8 mouse cellular contexts compared by ENCODE assay signal in the genomic region with DNA sequence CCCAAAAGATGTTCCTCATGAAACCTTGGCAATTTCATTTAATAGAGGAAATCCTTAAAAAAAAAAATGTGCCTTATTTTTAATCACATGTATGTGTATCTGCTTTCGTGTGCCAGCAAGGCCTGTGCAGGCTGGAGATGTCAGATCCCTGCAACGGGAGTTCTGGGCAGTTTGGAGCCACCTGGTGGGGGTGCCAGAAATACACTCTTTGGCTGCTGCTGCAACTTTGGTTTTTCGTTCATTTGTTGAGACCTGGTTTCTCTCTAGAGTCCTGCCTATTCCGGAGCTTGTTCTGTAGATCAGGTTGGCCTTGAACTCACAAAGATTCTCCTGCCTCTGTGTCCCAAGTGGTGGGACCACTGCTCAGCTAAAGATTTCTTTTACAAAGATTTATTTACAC. TPM values are rescaled to one million over a fixed set of nuclear protein-coding genes. Genes with fewer than 3 reads are reported as not detected.
DNase-seq lines count a peak whose midpoint lies in the region; ATAC-seq and TF ChIP-seq lines count a peak whose summit lies in the region.

No protein-coding gene starts in this region.

- no peaks in the 10 kb centered on the region for H3K27me3 ChIP-seq in liver, adult 2 months (ENCODE audit: control insufficient read depth, insufficient read depth, low read length)
- H3K27me3 ChIP-seq in liver, embryonic 12.5 days (replicated peaks): no peaks in the 10 kb centered on the region

- 40% methylated on average over 4 of the region's 4 CpGs for WGBS in liver, adult 2 months
- 35% methylated on average over 4 of the region's 4 CpGs for whole genome bisulfite sequencing in liver, embryonic 12.5 days (ENCODE audit: insufficient replicate concordance)

- no peaks in the 10 kb centered on the region for H3K9me3 ChIP-seq in liver, embryonic 12.5 days (replicated peaks)

- TF ChIP-seq POLR2A in liver, adult 2 months (IDR thresholded peaks at IDR 0.05; ENCODE audit: extremely low read depth, insufficient read depth, low read length): no peak

- no peak overlapping the region for H3K9ac ChIP-seq in liver, adult 2 months (ENCODE audit: low read depth, low read length)
- H3K9ac ChIP-seq in liver, embryonic 12.5 days: no peak overlapping the region

- DNase-seq in adrenal gland, adult 2 months: peak; percentile 66
- no peak for DNase-seq in adrenal gland, adult 8-10 months
- DNase-seq in liver, adult 2 months (ENCODE audit: extremely low read depth, low read depth, low spot score): no peak
- peak; percentile 72 for DNase-seq in adrenal gland, postnatal 14 days
- no peak for DNase-seq in gastrocnemius, adult 18-20 months (ENCODE audit: low spot score)
- no peak for DNase-seq in urinary bladder, adult 2 months (ENCODE audit: low spot score)

- no peak overlapping the region for H3K4me2 ChIP-seq in liver, embryonic 12.5 days

- H3K27ac ChIP-seq in liver, adult 2 months (replicated peaks; ENCODE audit: insufficient read depth, low read depth, low read length): no peak overlapping the region
- H3K27ac ChIP-seq in liver, embryonic 12.5 days: no peak overlapping the region

- peak; percentile 29; the same call in 1 of the 2 replicates for TF ChIP-seq CTCF in liver, adult 2 months (IDR thresholded peaks at IDR 0.05; ENCODE audit: low read depth, low read length)

- no peak for ATAC-seq in liver, embryonic 12.5 days
- ATAC-seq in neutrophil, adult 5-6 weeks (ENCODE audit: extremely low read depth, insufficient number of reproducible peaks, low FRiP score, poor library complexity, severe bottlenecking): 0 out of 2 replicates have a peak, but pooled peaks have one; percentile 34

- H3K4me1 ChIP-seq in liver, adult 2 months (ENCODE audit: control insufficient read depth, insufficient read depth, low read length): peaks cover 2% of the 10 kb centered on the region; the same call in 1 of the 2 replicates
- H3K4me1 ChIP-seq in liver, embryonic 12.5 days: peaks cover 9% of the 10 kb centered on the region

- no peaks in the 10 kb centered on the region for H3K36me3 ChIP-seq in liver, adult 2 months (ENCODE audit: control insufficient read depth, insufficient read depth, low read length)
- no peaks in the 10 kb centered on the region for H3K36me3 ChIP-seq in liver, embryonic 12.5 days

- H3K4me3 ChIP-seq in liver, adult 2 months (ENCODE audit: insufficient read depth, low read depth, low read length): no peak overlapping the region
- H3K4me3 ChIP-seq in liver, embryonic 12.5 days: no peak overlapping the region

- no peaks in the 10 kb centered on the region for H3K79me2 ChIP-seq in liver, adult 2 months (ENCODE audit: control insufficient read depth, insufficient read depth, low read length)

RNA-seq across cellular contexts. Expression of a gene that starts 5.4 kb away (rescaled TPM):
- 10 to 100 TPM; 56.4 to 81.3 TPM for total RNA-seq in adrenal gland, adult 2 months (2021)
- 58.8 and 64.4 TPM in 2 replicates for polyA plus RNA-seq in adrenal gland, adult 2 months (2012; rRNA removed)
- 10 to 100 TPM; 56.2 to 74.9 (median 67.5) TPM for total RNA-seq in adrenal gland, adult 8-10 months (2022)
- 24.9 and 29.4 TPM in 2 replicates for total RNA-seq in liver, adult 2 months (2014; rRNA removed)
- 26.7 and 29.2 TPM in 2 replicates for polyA plus RNA-seq in liver, adult 2 months (2012; rRNA removed)
- 80.1 and 81.3 TPM in 2 replicates for polyA plus RNA-seq in liver, embryonic 12.5 days (2016; fragmentation: Nextera tagmentation; extraction: Ambion mirVana)
- total RNA-seq in adrenal gland, postnatal 14 days (2021): 83.3 and 86.4 TPM in 2 replicates
- total RNA-seq in neutrophil, adult 5-6 weeks (2017): 23.1 and 30.7 TPM in 2 replicates
- 10 to 100 TPM; 50.8 to 54.9 TPM for total RNA-seq in gastrocnemius, adult 18-20 months (2021)
- polyA plus RNA-seq in urinary bladder, adult 2 months (2012; rRNA removed): 41.1 and 46.9 TPM in 2 replicates

RNA-seq across cellular contexts. Expression of a gene that starts 10.2 kb away (rescaled TPM):
- 10 to 100 TPM; 28.8 to 33.6 TPM for total RNA-seq in adrenal gland, adult 2 months (2021)
- 36.4 and 40.3 TPM in 2 replicates for polyA plus RNA-seq in adrenal gland, adult 2 months (2012; rRNA removed)
- 10 to 100 TPM; 30.3 to 43.2 (median 34.0) TPM for total RNA-seq in adrenal gland, adult 8-10 months (2022)
- total RNA-seq in liver, adult 2 months (2014; rRNA removed): 6.6 and 7.9 TPM in 2 replicates
- 4.6 and 5.7 TPM in 2 replicates for polyA plus RNA-seq in liver, adult 2 months (2012; rRNA removed)
- 146 and 147 TPM in 2 replicates for polyA plus RNA-seq in liver, embryonic 12.5 days (2016; fragmentation: Nextera tagmentation; extraction: Ambion mirVana)
- 38.1 and 40.4 TPM in 2 replicates for total RNA-seq in adrenal gland, postnatal 14 days (2021)
- total RNA-seq in neutrophil, adult 5-6 weeks (2017): 179 and 180 TPM in 2 replicates
- 10 to 100 TPM; 10.6 to 12.2 TPM for total RNA-seq in gastrocnemius, adult 18-20 months (2021)
- polyA plus RNA-seq in urinary bladder, adult 2 months (2012; rRNA removed): 21.8 and 24.8 TPM in 2 replicates

RNA-seq across cellular contexts. Expression of a gene that starts 50.9 kb away (rescaled TPM):
- 10 to 100 TPM; 40.2 to 41.6 TPM for total RNA-seq in adrenal gland, adult 2 months (2021)
- 14.9 and 15.2 TPM in 2 replicates for polyA plus RNA-seq in adrenal gland, adult 2 months (2012; rRNA removed)
- 10 to 100 TPM; 32.0 to 42.2 (median 41.0) TPM for total RNA-seq in adrenal gland, adult 8-10 months (2022)
- total RNA-seq in liver, adult 2 months (2014; rRNA removed): 20.8 and 24.8 TPM in 2 replicates
- 14.6 and 17.5 TPM in 2 replicates for polyA plus RNA-seq in liver, adult 2 months (2012; rRNA removed)
- 14.6 TPM in 2 replicates for polyA plus RNA-seq in liver, embryonic 12.5 days (2016; fragmentation: Nextera tagmentation; extraction: Ambion mirVana)
- total RNA-seq in adrenal gland, postnatal 14 days (2021): 35.6 and 40.0 TPM in 2 replicates
- 58.0 and 59.8 TPM in 2 replicates for total RNA-seq in neutrophil, adult 5-6 weeks (2017)
- 10 to 100 TPM; 19.8 to 21.3 TPM for total RNA-seq in gastrocnemius, adult 18-20 months (2021)
- polyA plus RNA-seq in urinary bladder, adult 2 months (2012; rRNA removed): 41.3 and 43.4 TPM in 2 replicates

RNA-seq across cellular contexts. Expression of a gene that starts 50.9 kb away (rescaled TPM):
- total RNA-seq in adrenal gland, adult 2 months (2021): 10 to 100 TPM; 41.4 to 43.6 TPM
- 10.3 and 14.9 TPM in 2 replicates for polyA plus RNA-seq in adrenal gland, adult 2 months (2012; rRNA removed)
- 10 to 100 TPM; 42.8 to 47.6 (median 43.8) TPM for total RNA-seq in adrenal gland, adult 8-10 months (2022)
- total RNA-seq in liver, adult 2 months (2014; rRNA removed): 16.7 and 17.5 TPM in 2 replicates
- polyA plus RNA-seq in liver, adult 2 months (2012; rRNA removed): 13.6 and 14.9 TPM in 2 replicates
- 49.2 and 49.5 TPM in 2 replicates for polyA plus RNA-seq in liver, embryonic 12.5 days (2016; fragmentation: Nextera tagmentation; extraction: Ambion mirVana)
- total RNA-seq in adrenal gland, postnatal 14 days (2021): 39.2 and 46.9 TPM in 2 replicates
- 35.0 and 35.8 TPM in 2 replicates for total RNA-seq in neutrophil, adult 5-6 weeks (2017)
- 10 to 100 TPM; 33.1 to 36.1 TPM for total RNA-seq in gastrocnemius, adult 18-20 months (2021)
- polyA plus RNA-seq in urinary bladder, adult 2 months (2012; rRNA removed): 24.8 and 25.6 TPM in 2 replicates

RNA-seq across cellular contexts. Expression of a gene that starts 53.2 kb away (rescaled TPM):
- 1 to 10 TPM; 1.1 to 2.9 TPM for total RNA-seq in adrenal gland, adult 2 months (2021)
- polyA plus RNA-seq in adrenal gland, adult 2 months (2012; rRNA removed): 0.06 and 0.12 TPM in 2 replicates
- 1 to 10 TPM; 1.2 to 7.0 (median 1.8) TPM for total RNA-seq in adrenal gland, adult 8-10 months (2022)
- under 0.01 TPM in 1 of 2 replicates, not detected in the other for total RNA-seq in liver, adult 2 months (2014; rRNA removed)
- not detected in 2 replicates for polyA plus RNA-seq in liver, adult 2 months (2012; rRNA removed)
- 0.19 and 0.25 TPM in 2 replicates for polyA plus RNA-seq in liver, embryonic 12.5 days (2016; fragmentation: Nextera tagmentation; extraction: Ambion mirVana)
- 1.1 and 2.0 TPM in 2 replicates for total RNA-seq in adrenal gland, postnatal 14 days (2021)
- not detected in 2 replicates for total RNA-seq in neutrophil, adult 5-6 weeks (2017)
- total RNA-seq in gastrocnemius, adult 18-20 months (2021): under 1 TPM; 0.14 to 0.19 TPM
- polyA plus RNA-seq in urinary bladder, adult 2 months (2012; rRNA removed): 0.21 and 0.40 TPM in 2 replicates

Comparison
In these comparisons a context has a peak if more than half of its experiments do, and no peak if none do; other contexts are left out.
1. DNase-seq: peak in adrenal gland, adult 2 months (single experiment) and adrenal gland, postnatal 14 days (single experiment); none in adrenal gland, adult 8-10 months (single experiment), liver, adult 2 months (single experiment), gastrocnemius, adult 18-20 months (single experiment) and urinary bladder, adult 2 months (single experiment).